Mouse (Mus musculus) kidney, adult 2 months (tissue): ENCODE measurements around the gene Hdac5.
"Not testable (repeated sequence)": the region's sequence is repeated elsewhere in the genome, so short reads cannot be mapped to it uniquely, and the experiment has no call there.

Experiments
- CTCF ChIP-seq: fragments of 200-500 bp; conservative IDR thresholded peaks from 2 replicates; pipeline ENCODE4 v1.5.1; 2011; ENCODE audit warnings: low read depth, mild to moderate bottlenecking, control low read depth, low read length, moderate library complexity, mixed read lengths; ENCODE audit not compliant: insufficient read depth, insufficient read length
- POLR2A ChIP-seq: fragments of 200-500 bp; IDR thresholded peaks from one replicate; pipeline ENCODE4 v1.6.1; 2011; ENCODE audit warnings: low read depth, low read length, control low read depth

GRCm38 (mm10) chr11:102158024-102158423 is 71.9 kb downstream of the Hdac5 start:
- TF ChIP-seq CTCF, POLR2A: not testable (repeated sequence)
